Mouse (Mus musculus): ENCODE data around the gene Procr. TPM values are rescaled to one million over a fixed set of nuclear protein-coding genes. Genes with fewer than 3 reads are reported as not detected.
"Not testable (repeated sequence)": the region's sequence is repeated elsewhere in the genome, so short reads cannot be mapped to it uniquely, and the experiment has no call there.

Procr gene
- polyA plus RNA-seq, 1 experiment, result 11.6 TPM

DNA sequence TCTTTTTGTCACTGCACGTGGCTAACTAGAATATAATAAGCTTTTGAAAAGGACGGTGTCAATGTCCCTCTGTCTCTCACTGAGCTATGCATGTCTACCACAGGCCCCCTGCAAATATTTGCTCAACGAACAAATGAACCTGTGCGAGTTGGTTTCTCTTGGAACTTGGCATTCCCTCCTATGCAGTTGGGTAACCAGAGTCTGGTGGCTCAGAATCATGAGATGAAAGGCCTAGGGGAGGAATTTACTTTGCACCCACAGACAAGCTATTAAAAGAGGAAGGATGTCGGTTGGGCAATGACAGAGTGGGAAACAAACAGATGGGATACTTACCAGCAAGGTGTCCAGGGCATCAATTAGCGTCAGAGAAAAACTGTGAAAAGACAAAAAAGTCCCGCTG is 24.6 kb upstream of the Procr start:
- no peak overlapping the region for H3K27ac ChIP-seq (ENCODE audit: insufficient read depth, low read length)

DNA sequence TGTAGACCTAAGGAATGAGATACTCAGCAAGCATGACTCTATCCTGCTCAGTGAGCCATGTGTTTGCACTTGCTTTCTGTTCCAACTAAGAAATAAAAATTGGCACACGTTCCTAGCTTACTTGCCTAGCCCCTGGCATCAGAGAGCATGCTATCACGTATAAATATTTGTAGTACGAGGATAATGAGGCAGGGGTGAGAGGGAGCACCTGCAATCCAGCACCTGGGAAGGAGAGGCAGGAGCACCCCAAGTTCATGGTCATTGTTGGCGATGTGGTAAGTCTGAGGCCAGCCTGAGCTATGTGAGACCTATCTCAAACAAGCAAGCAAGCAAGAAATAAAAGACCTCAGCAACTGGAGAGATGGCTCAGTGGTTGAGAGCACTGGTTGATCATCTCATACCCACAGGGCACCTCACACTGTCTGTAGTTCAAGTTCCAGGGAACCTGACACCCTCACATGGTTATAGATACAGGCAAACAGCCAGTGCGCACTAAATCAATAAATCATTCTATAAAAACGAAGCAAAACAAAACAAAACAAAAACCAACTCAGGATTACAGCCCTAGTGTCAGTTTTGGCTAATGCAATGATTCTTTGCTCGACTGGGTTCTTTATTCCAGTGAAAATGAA is 23.0 kb upstream of the Procr start:
- H3K4me3 ChIP-seq (ENCODE audit: insufficient read depth, low read length), result no peak overlapping the region

More for the DNA sequence above, 24.6 kb upstream of the Procr start:
- Histone ChIP-seq H3K4me3 (ENCODE audit: insufficient read depth, low read length) (no peak overlapping the region), H3K4me1 (ENCODE audit: control insufficient read depth, insufficient read depth, low read length) (no peaks in the 10 kb centered on the region)
- TF ChIP-seq CTCF (IDR thresholded peaks at IDR 0.05; ENCODE audit: borderline replicate concordance, insufficient read depth, low read length), result no peak
- TF ChIP-seq POLR2A (IDR thresholded peaks at IDR 0.05; ENCODE audit: low read depth, low read length), result no peak

DNA sequence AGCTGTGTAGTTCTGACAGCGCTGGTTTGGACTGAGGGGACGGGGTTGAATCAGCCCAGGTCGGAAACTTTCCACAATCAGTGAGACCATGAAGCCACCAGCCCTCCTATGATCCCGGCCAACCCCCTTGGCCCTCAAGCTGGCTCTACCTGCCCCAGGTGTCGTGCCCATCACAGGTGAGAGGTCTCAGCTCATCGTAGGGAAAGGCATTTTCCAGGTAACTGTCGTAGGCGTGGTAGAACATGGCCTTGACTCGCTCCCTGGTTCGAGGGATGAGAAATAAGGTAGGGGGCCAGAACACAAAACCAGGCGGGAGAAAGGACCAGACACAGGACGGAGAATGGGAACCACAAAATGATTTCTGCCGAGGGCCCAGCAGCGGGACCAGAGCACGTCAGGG is 22.2 kb upstream of the Procr start:
- Histone ChIP-seq H3K4me3 (ENCODE audit: insufficient read depth, low read length) (peak overlapping the region; percentile 85), H3K27ac (ENCODE audit: insufficient read depth, low read length) (no peak overlapping the region), H3K4me1 (ENCODE audit: control insufficient read depth, insufficient read depth, low read length) (no peaks in the 10 kb centered on the region)
- no peak for TF ChIP-seq POLR2A (IDR thresholded peaks at IDR 0.05; ENCODE audit: low read depth, low read length)

More for the DNA sequence above, 23.0 kb upstream of the Procr start:
- no peak for TF ChIP-seq CTCF (IDR thresholded peaks at IDR 0.05; ENCODE audit: borderline replicate concordance, insufficient read depth, low read length)
- no peak for TF ChIP-seq POLR2A (IDR thresholded peaks at IDR 0.05; ENCODE audit: low read depth, low read length)
- Histone ChIP-seq H3K4me1 (ENCODE audit: control insufficient read depth, insufficient read depth, low read length) (no peaks in the 10 kb centered on the region), H3K27ac (ENCODE audit: insufficient read depth, low read length) (no peak overlapping the region)

DNA sequence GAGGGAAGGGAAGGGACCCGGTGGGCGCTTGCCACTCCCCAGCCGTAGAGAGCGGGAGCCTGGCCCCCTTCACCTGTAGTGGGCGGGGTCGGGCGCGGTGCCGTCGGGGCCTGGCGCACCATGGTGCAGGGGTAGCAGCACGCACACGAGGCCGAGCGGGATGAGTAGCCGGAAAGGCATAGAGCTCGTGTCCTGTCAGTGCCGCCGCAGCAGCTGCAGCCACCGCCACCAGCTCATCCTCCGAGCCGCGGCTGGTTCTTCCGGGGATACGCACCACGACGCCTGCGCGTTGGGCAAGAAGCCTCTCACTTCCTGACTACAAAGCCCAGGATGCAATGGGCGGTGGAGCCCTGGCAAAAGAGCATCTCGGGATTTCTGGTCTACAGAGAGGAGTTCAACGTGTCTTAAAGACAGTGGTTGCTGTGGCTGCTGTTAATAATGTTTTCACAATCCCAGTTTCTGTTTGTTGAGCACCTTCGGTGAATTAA is 21.7 kb upstream of the Procr start, which contains the start of gene Edem2:
Gene Edem2, minus strand, starts transcription at position 318 of the 488 bp plus-strand sequence.
- Histone ChIP-seq H3K4me1 (ENCODE audit: control insufficient read depth, insufficient read depth, low read length) (no peaks in the 10 kb centered on the region), H3K27ac (ENCODE audit: insufficient read depth, low read length) (no peak within 1 kb of the TSS), H3K4me3 (ENCODE audit: insufficient read depth, low read length) (peak within 1 kb of the TSS; percentile 85)
- TF ChIP-seq POLR2A (IDR thresholded peaks at IDR 0.05; ENCODE audit: low read depth, low read length) (peak; percentile 88), CTCF (IDR thresholded peaks at IDR 0.05; ENCODE audit: borderline replicate concordance, insufficient read depth, low read length) (no peak)

DNA sequence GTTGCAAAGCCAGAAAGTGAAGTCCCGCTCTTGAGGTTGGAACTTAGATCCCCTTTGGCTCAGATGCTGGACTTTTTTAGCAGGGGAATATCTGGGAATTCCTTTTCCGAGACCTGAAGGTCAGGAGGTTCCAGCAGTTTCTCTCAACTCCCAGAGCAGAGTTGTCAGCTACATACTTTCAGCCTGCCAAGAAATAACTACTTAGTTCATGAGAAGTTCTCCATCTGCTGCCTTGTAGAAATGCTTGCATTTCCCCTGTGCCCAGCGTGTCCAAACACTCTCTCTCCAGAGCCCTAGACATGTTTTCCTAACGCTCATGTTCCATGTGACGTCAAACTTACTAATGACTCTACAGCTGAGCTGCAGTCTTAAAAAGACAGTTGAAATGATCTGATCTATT is 15.8 kb upstream of the Procr start:
- H3K4me3 ChIP-seq (ENCODE audit: insufficient read depth, low read length), result no peak overlapping the region
- H3K4me1 ChIP-seq (ENCODE audit: control insufficient read depth, insufficient read depth, low read length), result peaks cover 4% of the 10 kb centered on the region; the same call in 1 of the 2 replicates
- no peak overlapping the region for H3K27ac ChIP-seq (ENCODE audit: insufficient read depth, low read length)
- TF ChIP-seq POLR2A (IDR thresholded peaks at IDR 0.05; ENCODE audit: low read depth, low read length), result no peak
- no peak for TF ChIP-seq CTCF (IDR thresholded peaks at IDR 0.05; ENCODE audit: borderline replicate concordance, insufficient read depth, low read length)

DNA sequence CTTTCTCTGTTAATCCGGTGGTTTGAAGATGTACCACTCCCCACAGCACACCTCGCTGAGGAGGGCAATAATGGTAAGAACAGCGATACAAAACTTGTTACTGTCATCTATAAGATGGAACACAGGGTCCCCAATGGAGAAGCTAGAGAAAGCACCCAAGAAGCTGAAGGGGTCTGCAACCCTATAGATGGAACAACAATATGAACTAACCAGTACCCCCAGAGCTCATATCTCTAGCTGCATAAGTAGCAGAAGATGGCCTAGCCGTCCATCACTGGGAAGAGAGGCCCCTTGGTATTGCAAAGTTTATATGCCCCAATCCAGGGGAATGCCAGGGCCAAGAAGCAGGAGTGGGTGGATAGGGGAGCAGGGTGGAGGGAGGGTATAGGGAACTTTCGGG is 15.2 kb upstream of the Procr start, which contains the start of gene Gm17581:
Gene Gm17581, minus strand, starts transcription at position 101 of the 400 bp plus-strand sequence.
- H3K27ac ChIP-seq (ENCODE audit: insufficient read depth, low read length); H3K4me3 ChIP-seq (ENCODE audit: insufficient read depth, low read length); H3K4me1 ChIP-seq (ENCODE audit: control insufficient read depth, insufficient read depth, low read length): not testable (repeated sequence)

DNA sequence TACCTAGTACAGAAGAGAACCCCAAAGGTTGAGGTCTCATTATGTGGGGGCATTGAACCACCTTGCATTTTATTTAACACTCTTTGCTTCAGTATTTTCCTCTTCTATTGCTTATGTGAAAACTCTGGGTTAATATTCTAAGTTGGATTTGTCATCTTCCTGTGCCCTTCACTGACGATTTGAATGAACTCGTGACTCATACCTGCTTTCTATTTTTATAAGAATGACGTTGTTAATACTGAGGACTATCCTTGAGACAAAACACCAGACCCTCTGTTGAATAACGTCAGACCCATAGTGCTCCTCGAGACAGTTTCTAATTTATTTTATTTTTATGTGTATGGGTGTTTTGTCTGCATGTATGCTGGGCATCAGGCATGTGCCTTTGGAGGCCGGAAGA is 14.0 kb upstream of the Procr start:
- Histone ChIP-seq H3K27ac (ENCODE audit: insufficient read depth, low read length) (no peak overlapping the region), H3K4me1 (ENCODE audit: control insufficient read depth, insufficient read depth, low read length) (peaks cover 4% of the 10 kb centered on the region; the same call in 1 of the 2 replicates), H3K4me3 (ENCODE audit: insufficient read depth, low read length) (no peak overlapping the region)
- TF ChIP-seq POLR2A (IDR thresholded peaks at IDR 0.05; ENCODE audit: low read depth, low read length) (no peak), CTCF (IDR thresholded peaks at IDR 0.05; ENCODE audit: borderline replicate concordance, insufficient read depth, low read length) (no peak)

DNA sequence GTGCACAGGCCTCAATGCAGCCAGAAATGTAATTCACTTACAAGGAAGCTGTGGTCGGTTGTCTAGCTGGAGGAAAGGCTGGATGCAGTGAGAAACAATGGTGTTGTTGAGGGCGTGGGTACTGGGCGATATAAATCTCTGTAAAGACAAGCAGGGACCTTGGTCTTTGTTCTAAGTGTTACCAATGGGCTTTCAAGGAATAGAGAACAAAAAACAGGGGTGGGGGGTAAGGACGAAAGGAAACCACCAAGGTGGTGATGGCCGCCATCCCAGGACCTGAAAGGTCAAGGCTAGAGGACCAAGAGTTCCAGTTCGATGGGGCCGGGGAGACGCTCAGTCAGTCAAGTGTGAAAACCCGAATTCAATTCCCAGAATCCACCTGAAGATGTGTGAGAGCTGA is 13.1 kb upstream of the Procr start:
- TF ChIP-seq POLR2A (IDR thresholded peaks at IDR 0.05; ENCODE audit: low read depth, low read length), result no peak
- H3K4me1 ChIP-seq (ENCODE audit: control insufficient read depth, insufficient read depth, low read length), result peaks cover 4% of the 10 kb centered on the region; the same call in 1 of the 2 replicates
- H3K4me3 ChIP-seq (ENCODE audit: insufficient read depth, low read length), result no peak overlapping the region
- H3K27ac ChIP-seq (ENCODE audit: insufficient read depth, low read length), result no peak overlapping the region

DNA sequence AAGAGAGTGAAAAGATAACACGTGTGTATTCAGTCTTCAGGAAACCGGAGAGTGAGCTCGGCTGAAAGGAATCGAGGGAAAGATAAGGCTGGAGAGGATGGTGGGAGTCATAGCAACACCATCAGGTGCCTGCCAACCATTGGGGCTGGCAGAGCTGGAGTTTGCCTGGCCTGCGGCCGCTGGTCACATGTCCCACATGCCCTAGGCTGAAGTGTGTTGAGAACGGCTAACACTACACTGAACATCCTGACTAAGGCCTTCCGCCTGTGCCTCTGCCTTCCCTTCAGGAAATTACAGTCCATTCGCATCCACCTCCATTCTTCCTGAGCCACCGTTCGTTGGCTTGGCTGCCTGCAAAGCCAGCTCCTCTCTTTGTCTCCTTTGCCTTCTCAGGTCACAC is 8.7 kb upstream of the Procr start:
- Histone ChIP-seq H3K4me1 (ENCODE audit: control insufficient read depth, insufficient read depth, low read length) (no peaks in the 10 kb centered on the region), H3K4me3 (ENCODE audit: insufficient read depth, low read length) (no peak overlapping the region), H3K27ac (ENCODE audit: insufficient read depth, low read length) (no peak overlapping the region)
- no peak for TF ChIP-seq POLR2A (IDR thresholded peaks at IDR 0.05; ENCODE audit: low read depth, low read length)
- no peak for TF ChIP-seq CTCF (IDR thresholded peaks at IDR 0.05; ENCODE audit: borderline replicate concordance, insufficient read depth, low read length)

DNA sequence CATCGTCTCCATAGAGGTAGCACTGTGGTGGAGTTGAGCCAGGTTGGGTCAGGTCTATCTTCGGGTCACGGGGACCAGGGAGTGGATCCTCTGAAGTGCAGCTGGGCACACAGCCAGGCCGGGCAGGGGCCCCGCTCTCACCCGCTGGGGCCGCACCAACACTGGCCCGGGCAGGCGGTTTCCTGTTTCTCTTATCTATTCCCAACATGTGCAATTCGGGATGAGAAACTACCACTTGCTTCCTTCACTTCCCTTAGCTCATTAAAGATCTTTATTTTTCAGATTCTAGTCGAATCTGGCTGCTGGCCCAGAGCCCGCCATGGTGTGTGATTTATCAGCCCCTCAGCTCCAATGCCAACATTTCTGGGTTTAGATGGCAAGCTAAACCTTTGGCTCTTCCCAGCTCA is 8.0 kb upstream of the Procr start:
- TF ChIP-seq POLR2A (IDR thresholded peaks at IDR 0.05; ENCODE audit: low read depth, low read length) (no peak), CTCF (IDR thresholded peaks at IDR 0.05; ENCODE audit: borderline replicate concordance, insufficient read depth, low read length) (no peak)
- H3K4me3 ChIP-seq (ENCODE audit: insufficient read depth, low read length), result no peak overlapping the region
- H3K27ac ChIP-seq (ENCODE audit: insufficient read depth, low read length), result no peak overlapping the region
- no peaks in the 10 kb centered on the region for H3K4me1 ChIP-seq (ENCODE audit: control insufficient read depth, insufficient read depth, low read length)

Measured in embryonic fibroblast, embryonic 13.5 days (primary cell).